Mouse (Mus musculus) heart, embryonic 14.5 days (tissue): ENCODE results near the gene Pes1. TPM values are rescaled to one million over a fixed set of nuclear protein-coding genes. Genes with fewer than 3 reads are reported as not detected.

Experiments used
- ATAC-seq: fragments of 200-750 bp; cut with Nextera tagmentation; 2 replicates; pipeline ENCODE4 v1.8.0; 2017; ENCODE audit warnings: low read depth, moderate TSS enrichment; ENCODE audit not compliant: insufficient number of reproducible peaks, insufficient read depth, low FRiP score
- H3K27ac ChIP-seq, 2 experiments: fragments of 200-500 bp in 1 of 2; fragments of 300-500 bp in 1 of 2; sonication (generic) in 1 of 2; replicated peaks in 1 of 2; 2 replicates each; pipeline ENCODE4 v1.5.1; 2012 to 2014; ENCODE audit warnings: low read depth in 2 of 2, low read length in 2 of 2, control low read depth in 1 of 2, mild to moderate bottlenecking in 1 of 2, mixed read lengths in 1 of 2; ENCODE audit not compliant: control insufficient read depth in 1 of 2, insufficient read depth in 1 of 2
- H3K27me3 ChIP-seq: fragments of 300-500 bp; sonication (generic); 2 replicates; pipeline ENCODE4 v1.6.1; 2014; ENCODE audit warnings: mild to moderate bottlenecking, low read length, control low read depth; ENCODE audit not compliant: control insufficient read depth, insufficient read depth
- H3K36me3 ChIP-seq: fragments of 300-500 bp; sonication (generic); 2 replicates; pipeline ENCODE4 v1.6.1; 2014; ENCODE audit warnings: mild to moderate bottlenecking, control low read depth, low read length, mixed read lengths; ENCODE audit not compliant: control insufficient read depth, insufficient read depth
- H3K4me1 ChIP-seq, 2 experiments: fragments of 200-500 bp in 1 of 2; fragments of 300-500 bp in 1 of 2; sonication (generic) in 1 of 2; 2 replicates each; pipeline ENCODE4 v1.6.1; 2012 to 2014; ENCODE audit warnings: low read length in 2 of 2, control low read depth in 1 of 2, mixed read lengths in 1 of 2; ENCODE audit not compliant: control insufficient read depth in 2 of 2, insufficient read depth in 2 of 2
- H3K4me2 ChIP-seq: fragments of 300-500 bp; sonication (generic); 2 replicates; pipeline ENCODE4 v1.6.1; 2014; ENCODE audit warnings: mild to moderate bottlenecking, low read length
- H3K4me3 ChIP-seq, 2 experiments: fragments of 200-500 bp in 1 of 2; fragments of 300-500 bp in 1 of 2; sonication (generic) in 1 of 2; 2 replicates each; pipeline ENCODE4 v1.5.1; 2012 to 2014; ENCODE audit warnings: low read length in 2 of 2, mild to moderate bottlenecking in 2 of 2, control low read depth in 1 of 2, low read depth in 1 of 2, moderate library complexity in 1 of 2; ENCODE audit not compliant: control insufficient read depth in 1 of 2, insufficient read depth in 1 of 2
- H3K9ac ChIP-seq: fragments of 300-500 bp; sonication (generic); 2 replicates; pipeline ENCODE4 v1.6.1; 2014; ENCODE audit warnings: mild to moderate bottlenecking, low read length
- H3K9me3 ChIP-seq: fragments of 300-500 bp; sonication (generic); 2 replicates; pipeline ENCODE4 v1.6.1; 2016; ENCODE audit warnings: low read length, control low read depth; ENCODE audit not compliant: control insufficient read depth
- WGBS: fragments of 180-500 bp; shearing (Covaris S2); extraction: QIAGEN DNeasy Blood & Tissue Kit; methylation state at CpG from one replicate; pipeline ENCODE4 v1.1.7; 2014; 5-methylcytosine and 5-hydroxymethylcytosine counted together
- polyA plus RNA-seq: library from polyadenylated mRNA; unstranded; fragments of >200 nt; fragmentation: Nextera tagmentation; extraction: Ambion mirVana; gene quantifications from 2 replicates; pipeline ENCODE4 v1.2.1, GENCODE M21; 2014

Pes1 gene
- polyA plus RNA-seq, 1 experiment from 2014 or later: 37.7 TPM

DNA sequence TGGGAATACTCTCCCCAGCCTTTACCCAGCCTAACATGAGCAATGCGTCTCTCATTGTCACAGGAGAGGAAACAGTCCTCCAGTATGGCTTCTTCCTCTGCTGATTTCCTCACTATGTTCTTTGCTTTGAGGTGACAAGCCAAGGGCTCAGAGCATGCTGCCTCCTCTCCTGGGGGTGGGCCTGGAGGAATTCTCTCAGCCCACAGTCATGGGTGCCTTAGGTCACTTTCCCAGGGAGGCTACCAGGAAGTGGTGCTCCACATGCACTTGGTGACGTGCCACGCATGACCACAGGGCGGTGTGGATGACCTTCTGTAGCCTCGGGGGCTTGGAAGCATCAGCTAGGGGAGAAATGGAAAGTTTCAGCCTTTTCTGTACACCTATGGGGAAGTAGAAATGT, 31.7 kb downstream of the Pes1 start:
- Histone ChIP-seq H3K9ac (no peak overlapping the region), H3K4me3 (no peak overlapping the region), H3K4me1 (peaks cover 7% of the 10 kb centered on the region in 2 experiments; a peak in 3 of 4 replicates), H3K27ac (no peak overlapping the region), H3K9me3 (0 out of 2 replicates have a peak, but pooled peaks cover 3% of the 10 kb centered on the region), H3K27me3 (peaks cover 43% of the 10 kb centered on the region), H3K4me2 (no peak overlapping the region), H3K36me3 (no peaks in the 10 kb centered on the region)
- WGBS: 64% methylated on average over 5 of the region's 5 CpGs
- no peak for ATAC-seq

GRCm38 (mm10) chr11:3996840-3997239, 33.1 kb downstream of the Pes1 start:
- Histone ChIP-seq H3K27ac (no peak overlapping the region), H3K36me3 (no peaks in the 10 kb centered on the region), H3K4me2 (no peak overlapping the region), H3K9me3 (0 out of 2 replicates have a peak, but pooled peaks cover 3% of the 10 kb centered on the region), H3K27me3 (peaks cover 48% of the 10 kb centered on the region), H3K4me1 (peaks cover 7% of the 10 kb centered on the region in 2 experiments; a peak in 3 of 4 replicates), H3K9ac (no peak overlapping the region), H3K4me3 (no peak overlapping the region)
- ATAC-seq: no peak
- WGBS: 82% methylated on average over 3 of the region's 3 CpGs

GRCm38 (mm10) chr11:3997978-3998720, 34.4 kb downstream of the Pes1 start:
- Histone ChIP-seq H3K4me2 (peak overlapping the region; percentile 70), H3K27ac (no peak overlapping the region), H3K36me3 (no peaks in the 10 kb centered on the region), H3K9me3 (0 out of 2 replicates have a peak, but pooled peaks cover 3% of the 10 kb centered on the region), H3K9ac (no peak overlapping the region; the same call in 1 of the 2 replicates), H3K4me3 (peak overlapping the region; percentile 32 to 41), H3K4me1 (peaks cover 7% of the 10 kb centered on the region in 2 experiments; a peak in 3 of 4 replicates), H3K27me3 (peaks cover 45% of the 10 kb centered on the region)
- 0 out of 2 replicates have a peak, but pooled peaks have one; percentile 43 for ATAC-seq
- 4% methylated on average over 66 of the region's 66 CpGs for WGBS

GRCm38 (mm10) chr11:3999547-3999946, 35.8 kb downstream of the Pes1 start:
- peaks cover 45% of the 10 kb centered on the region for H3K27me3 ChIP-seq
- WGBS: 65% methylated on average over 5 of the region's 5 CpGs
- H3K4me2 ChIP-seq: no peak overlapping the region
- H3K9me3 ChIP-seq: 0 out of 2 replicates have a peak, but pooled peaks cover 3% of the 10 kb centered on the region
- H3K4me1 ChIP-seq: peaks cover 7% of the 10 kb centered on the region in 2 experiments; a peak in 3 of 4 replicates
- no peak overlapping the region for H3K4me3 ChIP-seq
- no peak overlapping the region for H3K9ac ChIP-seq
- no peak for ATAC-seq
- H3K36me3 ChIP-seq: no peaks in the 10 kb centered on the region
- H3K27ac ChIP-seq: no peak overlapping the region

DNA sequence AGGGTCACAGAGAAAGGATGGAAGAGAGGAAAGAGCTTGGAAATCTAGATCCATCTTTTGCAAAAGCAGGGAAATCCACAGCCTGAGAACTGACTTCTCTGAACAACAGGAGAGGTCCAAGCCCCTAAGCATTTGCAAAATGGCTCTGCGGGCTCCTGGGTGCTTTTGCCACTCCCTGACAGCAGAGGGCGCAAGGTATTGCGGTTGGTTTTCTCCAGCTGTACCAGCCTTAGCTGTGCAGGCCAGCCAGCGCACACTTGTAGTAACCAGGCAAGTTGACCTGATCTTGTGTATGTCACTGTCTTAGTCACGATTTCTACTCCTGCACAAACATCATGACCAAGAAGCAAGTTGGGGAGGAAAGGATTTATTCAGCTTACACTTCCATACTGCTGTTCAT, 37.8 kb downstream of the Pes1 start:
- peaks cover 7% of the 10 kb centered on the region in 2 experiments; a peak in 3 of 4 replicates for H3K4me1 ChIP-seq
- no peaks in the 10 kb centered on the region for H3K36me3 ChIP-seq
- H3K4me2 ChIP-seq: no peak overlapping the region
- peaks cover 43% of the 10 kb centered on the region for H3K27me3 ChIP-seq
- no peak for ATAC-seq
- 8% methylated on average over 5 of the region's 5 CpGs for WGBS
- no peak overlapping the region for H3K9ac ChIP-seq
- no peak overlapping the region for H3K4me3 ChIP-seq
- 0 out of 2 replicates have a peak, but pooled peaks cover 3% of the 10 kb centered on the region for H3K9me3 ChIP-seq
- no peak overlapping the region for H3K27ac ChIP-seq

DNA sequence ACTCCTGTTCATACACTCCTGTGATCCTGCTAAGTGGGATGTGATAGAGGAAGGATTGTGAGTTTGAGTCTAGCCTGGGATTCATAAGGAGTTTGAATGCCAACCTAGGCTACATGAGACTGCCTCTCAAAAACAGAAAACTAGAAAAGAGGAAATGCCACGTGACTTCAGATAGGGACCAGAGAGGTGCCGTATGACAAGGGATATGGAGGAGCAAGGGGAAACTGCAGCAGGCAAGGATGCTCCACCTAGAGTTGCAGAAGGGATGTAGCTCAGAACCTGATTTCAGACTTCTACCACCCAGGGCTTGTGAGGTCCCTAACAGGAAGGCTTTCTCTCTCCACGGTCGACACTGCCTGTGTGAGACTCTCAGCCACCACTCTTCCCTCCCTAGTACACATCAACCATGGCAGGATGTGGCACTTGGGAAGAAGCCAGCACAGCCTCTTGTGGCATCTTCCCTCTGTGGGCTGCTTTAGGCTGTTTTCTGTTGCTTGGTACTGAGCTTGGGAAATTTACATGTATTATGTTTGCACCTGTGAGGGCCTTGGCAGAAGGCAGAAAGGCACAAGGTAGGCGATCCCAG, 41.5 kb downstream of the Pes1 start:
- Histone ChIP-seq H3K27ac (no peak overlapping the region), H3K4me3 (no peak overlapping the region), H3K27me3 (peaks cover 6% of the 10 kb centered on the region), H3K9me3 (no peaks in the 10 kb centered on the region), H3K36me3 (no peaks in the 10 kb centered on the region), H3K9ac (no peak overlapping the region), H3K4me1 (no peaks in the 10 kb centered on the region), H3K4me2 (no peak overlapping the region)
- 53% methylated on average over 5 of the region's 5 CpGs for WGBS
- no peak for ATAC-seq

DNA sequence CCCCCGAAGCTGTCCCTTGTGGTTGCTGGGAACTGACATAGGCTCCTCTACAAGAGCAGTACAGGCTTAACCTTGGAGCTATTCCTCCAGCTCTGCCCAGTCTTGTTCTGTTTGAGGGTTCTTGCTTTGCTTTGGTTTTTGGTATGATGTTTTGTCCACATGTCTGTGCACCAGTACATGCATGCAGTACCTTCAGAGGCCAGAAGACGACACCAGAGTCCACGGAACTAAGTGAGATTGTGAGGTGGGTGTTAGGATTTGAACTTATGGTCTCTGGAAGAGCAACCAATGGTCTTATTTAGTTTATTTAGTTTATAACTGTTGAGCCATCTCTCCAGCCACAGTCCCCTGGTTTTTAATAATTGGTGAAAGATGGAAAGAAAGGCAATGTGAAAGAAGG, 42.7 kb downstream of the Pes1 start:
- Histone ChIP-seq H3K36me3 (no peaks in the 10 kb centered on the region), H3K4me3 (no peak overlapping the region), H3K4me1 (no peaks in the 10 kb centered on the region), H3K9me3 (no peaks in the 10 kb centered on the region), H3K27me3 (no peaks in the 10 kb centered on the region), H3K27ac (no peak overlapping the region), H3K9ac (no peak overlapping the region), H3K4me2 (no peak overlapping the region)
- no peak for ATAC-seq
- WGBS: 77% methylated on average over 3 of the region's 3 CpGs
